Mouse (Mus musculus) gastrocnemius, postnatal 25 days (tissue): Measurements from ENCODE around the gene Naif1. TPM values are rescaled to one million over a fixed set of nuclear protein-coding genes. Genes with fewer than 3 reads are reported as not detected.

Source experiments
- DNase-seq: peaks from one replicate; pipeline ENCODE4 v3.0.0; 2022
- long read RNA-seq, 2 experiments: library from polyadenylated mRNA; stranded (forward); transcript quantifications; one replicate each; pipeline ENCODE4 v2.0.0; 2021
- total RNA-seq, 2 experiments: library from RNA; stranded (reverse); gene quantifications; 1 replicate in 1 of 2; 2 replicates in 1 of 2; pipeline ENCODE4 v1.2.3; 2021

Naif1 gene
- 1 to 10 TPM; 1.6 to 2.0 TPM for total RNA-seq
- long read RNA-seq, experiment 1, full-length matches to known transcripts, result 3 of 3 reads
- long read RNA-seq, experiment 1, partial matches to known transcripts, result 0 of 3 reads
- long read RNA-seq, experiment 1, other reads (novel, unspliced or antisense), result 0 of 3 reads
- long read RNA-seq, experiment 2, full-length matches to known transcripts, result 3 of 4 reads
- long read RNA-seq, experiment 2, partial matches to known transcripts, result 0 of 4 reads
- long read RNA-seq, experiment 2, other reads (novel, unspliced or antisense), result 1 of 4 reads

- no peak for DNase-seq
Observed at GRCm38 (mm10) chr2:32449761-32450754, at the start of gene Naif1. Gene Naif1 (plus strand): TSS chr2:32450457.

GRCm38 (mm10) chr2:32404663-32405062 lies 45.6 kb upstream of the Naif1 start:
- peak; percentile 81 for DNase-seq

- DNase-seq, result no peak
Observed at GRCm38 (mm10) chr2:32407144-32407824, 43.0 kb upstream of the Naif1 start.

GRCm38 (mm10) chr2:32408429-32409424 lies 41.5 kb upstream of the Naif1 start:
- no peak for DNase-seq

- DNase-seq, result no peak
Observed at GRCm38 (mm10) chr2:32411407-32411806, 38.9 kb upstream of the Naif1 start.

- DNase-seq, result peak; percentile 33
Observed at GRCm38 (mm10) chr2:32412742-32413531, 37.3 kb upstream of the Naif1 start.

- peak; percentile 57 for DNase-seq
Observed at GRCm38 (mm10) chr2:32413936-32414335, 36.3 kb upstream of the Naif1 start.

- DNase-seq, result peak; percentile 73
Observed at GRCm38 (mm10) chr2:32415801-32416200, 34.5 kb upstream of the Naif1 start.

GRCm38 (mm10) chr2:32416556-32416955 lies 33.7 kb upstream of the Naif1 start:
- DNase-seq, result peak; percentile 77

GRCm38 (mm10) chr2:32417486-32417885 lies 32.8 kb upstream of the Naif1 start:
- peak; percentile 78 for DNase-seq

- peak; percentile 60 for DNase-seq
Observed at GRCm38 (mm10) chr2:32418430-32419151, 31.7 kb upstream of the Naif1 start.

- DNase-seq, result peak; percentile 90
Observed at GRCm38 (mm10) chr2:32419359-32419758, 30.9 kb upstream of the Naif1 start.

- DNase-seq, result no peak
Observed at GRCm38 (mm10) chr2:32420066-32420608, 30.1 kb upstream of the Naif1 start.

- peak; percentile 56 for DNase-seq
Observed at GRCm38 (mm10) chr2:32420647-32421046, 29.6 kb upstream of the Naif1 start.

GRCm38 (mm10) chr2:32421851-32422251 lies 28.4 kb upstream of the Naif1 start:
- peak; percentile 69 for DNase-seq

- DNase-seq, result peak; percentile 85
Observed at GRCm38 (mm10) chr2:32423481-32424331, 26.6 kb upstream of the Naif1 start.

GRCm38 (mm10) chr2:32424796-32425195 lies 25.5 kb upstream of the Naif1 start:
- no peak for DNase-seq

GRCm38 (mm10) chr2:32425568-32425967 lies 24.7 kb upstream of the Naif1 start:
- DNase-seq, result no peak
